9 mouse cellular contexts compared by ENCODE assay signal in genomic region chr13:109211471-109211870, GRCm38 (mm10).
DNase-seq lines count a peak whose midpoint lies in the region; ATAC-seq and TF ChIP-seq lines count a peak whose summit lies in the region.
"Had no signal": no experiment of that assay in that cellular context is flagged by ENCODE, and none has a peak within 500 bp of the region (broad histone marks: within the 10 kb centered on the region; RNA-seq: fewer than 3 reads in every experiment).

No protein-coding gene starts in this region.

- 44% methylated on average over 8 of the region's 8 CpGs for WGBS in heart, adult 2 months
- 43% methylated on average over 8 of the region's 8 CpGs for WGBS in lung, adult 2 months
- WGBS in limb, embryonic 15.5 days, result 49% methylated on average over 8 of the region's 8 CpGs
- WGBS in stomach, embryonic 16.5 days, result 46% methylated on average over 8 of the region's 8 CpGs

- no peak for TF ChIP-seq EP300 in heart, adult 2 months (IDR thresholded peaks at IDR 0.05; ENCODE audit: insufficient read depth, low read depth, low read length)

- no peaks in the 10 kb centered on the region for H3K79me2 ChIP-seq in heart, adult 2 months (replicated peaks; ENCODE audit: control insufficient read depth, insufficient read depth, low read length)

- ATAC-seq in limb, embryonic 15.5 days (ENCODE audit: insufficient number of reproducible peaks, low FRiP score, low TSS enrichment, low read depth), result no peak
- ATAC-seq in stomach, embryonic 16.5 days (ENCODE audit: insufficient read depth, low FRiP score), result no peak
- ATAC-seq: forebrain, embryonic 13.5 days had no signal

- H3K4me2 ChIP-seq in limb, embryonic 15.5 days, result 0 out of 2 replicates have a peak overlapping the region, but pooled peaks have one; percentile 26
- peak overlapping the region; percentile 48 for H3K4me2 ChIP-seq in stomach, embryonic 16.5 days (ENCODE audit: low read depth, low read length)

- H3K36me3 ChIP-seq in heart, adult 2 months (ENCODE audit: control insufficient read depth, insufficient read depth, low read length), result no peaks in the 10 kb centered on the region
- no peaks in the 10 kb centered on the region for H3K36me3 ChIP-seq in limb, embryonic 15.5 days
- H3K36me3 ChIP-seq in stomach, embryonic 16.5 days (ENCODE audit: control insufficient read depth, insufficient read depth, low read length), result no peaks in the 10 kb centered on the region

- DNase-seq in heart, adult 2 months, result no peak
- no peak for DNase-seq in heart, postnatal 10 days
- no peak for DNase-seq in lung, adult 2 months
- DNase-seq in lung, postnatal 14 days, result no peak
- DNase-seq in Muller cell, postnatal 12 days (ENCODE audit: inconsistent ontology term), result no peak
- no peak for DNase-seq in thymus, adult 18-20 months

- no peak overlapping the region for H3K27ac ChIP-seq in heart, adult 2 months
- H3K27ac ChIP-seq in limb, embryonic 15.5 days, result no peak overlapping the region
- H3K27ac ChIP-seq in stomach, embryonic 16.5 days (ENCODE audit: low read length), result no peak overlapping the region
- H3K27ac ChIP-seq: forebrain, embryonic 13.5 days had no signal

- H3K9ac ChIP-seq in heart, adult 2 months (ENCODE audit: low read depth, low read length), result no peak overlapping the region; the same call in 1 of the 2 replicates
- H3K9ac ChIP-seq in limb, embryonic 15.5 days, result no peak overlapping the region
- H3K9ac ChIP-seq in stomach, embryonic 16.5 days (ENCODE audit: low read length), result peak overlapping the region; percentile 49; the same call in 1 of the 2 replicates
- H3K9ac ChIP-seq: forebrain, embryonic 13.5 days had no signal

- TF ChIP-seq POLR2A in heart, adult 2 months (IDR thresholded peaks at IDR 0.05; ENCODE audit: insufficient read depth, low read depth, low read length), result no peak
- no peak for TF ChIP-seq POLR2A in lung, adult 2 months (IDR thresholded peaks at IDR 0.05; ENCODE audit: borderline replicate concordance, extremely low read depth, low read depth, low read length)

- H3K9me3 ChIP-seq in limb, embryonic 15.5 days, result no peaks in the 10 kb centered on the region
- no peaks in the 10 kb centered on the region for H3K9me3 ChIP-seq in stomach, embryonic 16.5 days (replicated peaks; ENCODE audit: control insufficient read depth, low read length)
- H3K9me3 ChIP-seq: forebrain, embryonic 13.5 days had no signal

- H3K4me3 ChIP-seq in heart, adult 2 months, result peak overlapping the region; percentile 31; the same call in 1 of the 2 replicates
- H3K4me3 ChIP-seq in lung, adult 2 months (replicated peaks; ENCODE audit: extremely low read depth, low read depth, low read length), result peak overlapping the region; percentile 45
- H3K4me3 ChIP-seq in limb, embryonic 15.5 days, result no peak overlapping the region
- H3K4me3 ChIP-seq in stomach, embryonic 16.5 days (replicated peaks; ENCODE audit: low read length), result peak overlapping the region; percentile 32
- H3K4me3 ChIP-seq: forebrain, embryonic 13.5 days had no signal

- no peak for TF ChIP-seq CTCF in heart, adult 2 months (IDR thresholded peaks at IDR 0.05)
- TF ChIP-seq CTCF in lung, adult 2 months (IDR thresholded peaks at IDR 0.05; ENCODE audit: insufficient read depth, low read length), result no peak

- H3K27me3 ChIP-seq in heart, adult 2 months (ENCODE audit: control insufficient read depth, insufficient read depth, low read length), result no peaks in the 10 kb centered on the region
- 0 out of 2 replicates have a peak, but pooled peaks cover 6% of the 10 kb centered on the region for H3K27me3 ChIP-seq in limb, embryonic 15.5 days
- no peaks in the 10 kb centered on the region for H3K27me3 ChIP-seq in stomach, embryonic 16.5 days (ENCODE audit: control insufficient read depth, insufficient read depth, low read length)

- intact Hi-C loops in heart, adult 2 months (cut with DNase I), result loop anchor here (10.0 kb wide), 3 partner anchors 827 to 1047 kb away; no protein-coding TSS in a partner anchor
- intact Hi-C loops in heart, postnatal 10 days (cut with DNase I), result loop anchor here (2.0 to 10.0 kb wide), 5 partner anchors 399 to 1047 kb away; no protein-coding TSS in a partner anchor

- peaks cover 7% of the 10 kb centered on the region for H3K4me1 ChIP-seq in heart, adult 2 months (ENCODE audit: control insufficient read depth, insufficient read depth, low read length)
- H3K4me1 ChIP-seq in lung, adult 2 months (ENCODE audit: control insufficient read depth, insufficient read depth, low read length), result no peaks in the 10 kb centered on the region
- H3K4me1 ChIP-seq in limb, embryonic 15.5 days, result peaks cover 4% of the 10 kb centered on the region; the same call in 1 of the 2 replicates
- peaks cover 8% of the 10 kb centered on the region; the same call in 1 of the 2 replicates for H3K4me1 ChIP-seq in stomach, embryonic 16.5 days (ENCODE audit: control insufficient read depth, insufficient read depth, low read length)
- H3K4me1 ChIP-seq: forebrain, embryonic 13.5 days had no signal
